Mouse (Mus musculus): ENCODE measurements at regions not wholly inside any gene's neighbourhood (a gene's known extent, or its start where the extent isn't known, plus 50 kb on each side); places are given as distances from the start of the nearest gene placed in this dataset.
"Not testable (repeated sequence)": the region's sequence is repeated elsewhere in the genome, so short reads cannot be mapped to it uniquely, and the experiment has no call there.

- H3K9me3 ChIP-seq = no peaks in the 10 kb centered on the region
- no peak overlapping the region for H3K4me3 ChIP-seq
- H3K27ac ChIP-seq (replicated peaks) = no peak overlapping the region
- no peak for DNase-seq (ENCODE audit: low spot score)
- no peaks in the 10 kb centered on the region for H3K4me1 ChIP-seq
- no peaks in the 10 kb centered on the region for H3K36me3 ChIP-seq (replicated peaks)
- no peaks in the 10 kb centered on the region for H3K27me3 ChIP-seq (replicated peaks; ENCODE audit: low read depth, poor library complexity, severe bottlenecking)
- WGBS = 84% methylated on average over 5 of the region's 5 CpGs
Measured at GRCm38 (mm10) chr13:57070479-57070878, 174.7 kb upstream of the Trpc7 start.

DNA sequence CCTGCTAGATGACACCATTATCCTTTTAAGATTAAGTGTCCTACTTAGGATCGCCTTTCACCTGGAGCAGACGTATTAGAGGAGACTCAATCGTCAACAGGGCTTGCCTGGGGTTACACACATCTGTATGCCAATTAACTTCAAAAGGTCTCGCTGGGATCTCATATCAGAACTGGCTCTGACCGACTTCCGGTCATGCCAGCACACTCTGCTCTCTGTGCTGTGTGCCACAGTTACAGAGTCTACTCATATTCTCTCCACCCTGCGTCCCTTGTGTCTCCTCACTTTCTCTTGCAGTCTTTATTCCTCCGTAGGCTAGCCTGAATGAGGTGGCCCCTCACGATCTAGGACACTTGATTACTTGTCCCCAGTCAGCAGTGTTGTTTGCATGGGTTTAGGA is 165.9 kb upstream of the Trpc7 start:
- WGBS = 70% methylated on average over 9 of the region's 9 CpGs
- no peak overlapping the region for H3K27ac ChIP-seq (replicated peaks)

DNA sequence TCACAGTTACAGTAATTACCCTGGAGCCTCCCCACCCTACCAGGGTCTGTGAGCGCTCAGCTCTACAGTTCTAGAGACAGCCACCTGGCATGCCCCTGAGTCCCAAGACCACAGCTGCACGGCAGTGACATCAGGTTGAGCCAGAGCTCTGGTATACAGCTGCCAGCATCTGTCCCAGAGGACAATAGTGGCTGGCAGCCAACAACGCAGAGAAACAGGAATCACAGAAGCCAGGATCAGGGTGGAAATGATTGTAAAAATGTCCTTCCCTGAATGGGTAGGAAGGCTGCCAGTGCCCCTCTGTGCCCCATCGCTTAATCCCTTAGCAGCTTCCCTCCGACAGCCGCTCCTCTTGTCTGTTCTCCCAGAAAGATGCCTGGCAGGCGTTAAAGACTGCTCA is 165.3 kb upstream of the Trpc7 start:
- 77% methylated on average over 7 of the region's 7 CpGs for WGBS
- Histone ChIP-seq H3K4me3 (no peak overlapping the region), H3K4me1 (peaks cover 9% of the 10 kb centered on the region; the same call in 1 of the 2 replicates), H3K27ac (replicated peaks) (no peak overlapping the region), H3K9me3 (no peaks in the 10 kb centered on the region), H3K27me3 (replicated peaks; ENCODE audit: low read depth, poor library complexity, severe bottlenecking) (no peaks in the 10 kb centered on the region), H3K36me3 (replicated peaks) (no peaks in the 10 kb centered on the region)
- DNase-seq (ENCODE audit: low spot score) = no peak

More for the DNA sequence above, 165.9 kb upstream of the Trpc7 start:
- Histone ChIP-seq H3K9me3 (no peaks in the 10 kb centered on the region), H3K27me3 (replicated peaks; ENCODE audit: low read depth, poor library complexity, severe bottlenecking) (no peaks in the 10 kb centered on the region), H3K4me1 (peaks cover 9% of the 10 kb centered on the region; the same call in 1 of the 2 replicates), H3K4me3 (no peak overlapping the region), H3K36me3 (replicated peaks) (no peaks in the 10 kb centered on the region)
- no peak for DNase-seq (ENCODE audit: low spot score)

DNA sequence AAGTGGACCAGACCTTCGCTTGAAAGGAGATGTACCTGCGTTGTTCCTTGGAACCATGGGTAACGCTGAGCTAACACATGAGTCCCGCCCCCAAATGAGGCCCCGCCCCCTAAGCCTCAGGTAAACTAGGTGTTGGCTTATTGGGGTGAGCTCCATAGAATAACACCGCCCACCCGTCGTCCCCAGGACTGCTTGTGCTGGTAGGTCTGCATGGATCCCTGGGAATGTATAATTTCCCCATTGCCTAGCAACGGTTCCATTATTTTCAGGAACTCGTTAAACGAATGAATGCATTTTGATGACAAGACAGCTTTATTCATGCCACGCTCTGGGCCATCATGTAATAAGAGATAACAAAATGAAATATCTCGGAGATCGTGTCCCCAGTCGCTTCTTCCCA is 161.0 kb upstream of the Trpc7 start:
- H3K4me1 ChIP-seq = peaks cover 21% of the 10 kb centered on the region
- no peaks in the 10 kb centered on the region for H3K9me3 ChIP-seq
- no peak overlapping the region for H3K27ac ChIP-seq (replicated peaks)
- H3K4me3 ChIP-seq = no peak overlapping the region
- 86% methylated on average over 15 of the region's 15 CpGs for WGBS
- H3K27me3 ChIP-seq (replicated peaks; ENCODE audit: low read depth, poor library complexity, severe bottlenecking) = no peaks in the 10 kb centered on the region
- DNase-seq (ENCODE audit: low spot score) = no peak
- no peaks in the 10 kb centered on the region for H3K36me3 ChIP-seq (replicated peaks)

- Histone ChIP-seq H3K9me3 (no peaks in the 10 kb centered on the region), H3K4me3 (no peak overlapping the region), H3K27ac (replicated peaks) (peak overlapping the region; percentile 21; the same call in 1 of the 2 replicates), H3K36me3 (replicated peaks) (no peaks in the 10 kb centered on the region), H3K27me3 (replicated peaks; ENCODE audit: low read depth, poor library complexity, severe bottlenecking) (no peaks in the 10 kb centered on the region), H3K4me1 (peaks cover 12% of the 10 kb centered on the region)
- WGBS = 67% methylated on average over 12 of the region's 12 CpGs
- DNase-seq (ENCODE audit: low spot score) = peak; percentile 7
Measured at GRCm38 (mm10) chr13:57055409-57056195, 159.8 kb upstream of the Trpc7 start.

DNA sequence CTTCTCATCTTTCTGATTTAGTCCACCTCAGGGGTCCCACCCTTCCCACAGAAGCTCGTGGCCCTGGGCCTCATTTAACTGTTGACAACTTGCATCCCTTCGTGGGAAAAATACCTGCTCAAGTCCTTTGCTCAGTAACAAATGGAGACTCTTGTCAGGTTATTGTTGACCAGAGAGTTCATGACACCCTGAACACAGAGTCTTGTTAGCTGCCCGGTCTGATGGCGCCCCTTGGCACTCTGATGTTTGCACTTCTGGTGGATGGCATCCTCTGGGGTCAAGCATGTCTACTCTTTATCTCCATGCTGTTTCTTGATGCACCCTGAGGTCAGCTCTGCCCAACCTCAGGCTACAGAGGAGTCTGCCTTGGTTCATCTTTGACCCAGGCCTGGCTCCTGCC is 157.6 kb upstream of the Trpc7 start:
- Histone ChIP-seq H3K4me3 (no peak overlapping the region), H3K27ac (replicated peaks) (no peak overlapping the region), H3K4me1 (peaks cover 12% of the 10 kb centered on the region), H3K36me3 (replicated peaks) (no peaks in the 10 kb centered on the region), H3K27me3 (replicated peaks; ENCODE audit: low read depth, poor library complexity, severe bottlenecking) (no peaks in the 10 kb centered on the region), H3K9me3 (no peaks in the 10 kb centered on the region)
- 83% methylated on average over 4 of the region's 4 CpGs for WGBS
- no peak for DNase-seq (ENCODE audit: low spot score)

DNA sequence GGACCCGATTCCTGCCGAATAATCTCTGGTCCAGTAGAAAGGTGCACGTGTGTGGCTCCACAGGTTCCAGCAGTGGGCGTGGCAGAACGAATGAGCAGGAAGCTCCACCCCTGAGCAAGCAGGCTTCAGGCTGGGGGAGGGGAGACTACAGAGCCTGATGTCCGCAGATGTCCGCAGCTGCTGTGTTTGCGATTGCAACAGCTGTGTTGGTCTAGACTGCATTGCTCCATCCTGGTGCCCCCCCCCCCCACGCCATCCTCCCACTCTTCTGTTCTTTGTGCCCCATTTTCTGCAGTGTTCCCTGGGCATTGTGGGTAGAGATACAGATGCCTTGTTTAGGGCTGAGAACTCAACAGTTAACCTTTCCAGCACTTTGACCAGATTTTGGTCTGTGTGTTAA is 150.3 kb upstream of the Trpc7 start:
- 29% methylated on average over 9 of the region's 9 CpGs for WGBS
- peak overlapping the region; percentile 28; the same call in 1 of the 2 replicates for H3K4me3 ChIP-seq
- peak; percentile 17 for DNase-seq (ENCODE audit: low spot score)

GRCm38 (mm10) chr13:57044455-57044854 is 148.7 kb upstream of the Trpc7 start:
- Histone ChIP-seq H3K9me3 (no peaks in the 10 kb centered on the region), H3K36me3 (replicated peaks) (no peaks in the 10 kb centered on the region), H3K4me1 (peaks cover 8% of the 10 kb centered on the region), H3K4me3 (no peak overlapping the region), H3K27ac (replicated peaks) (no peak overlapping the region), H3K27me3 (replicated peaks; ENCODE audit: low read depth, poor library complexity, severe bottlenecking) (no peaks in the 10 kb centered on the region)
- no peak for DNase-seq (ENCODE audit: low spot score)
- 88% methylated on average over 8 of the region's 8 CpGs for WGBS

More for the DNA sequence above, 150.3 kb upstream of the Trpc7 start:
- not testable (repeated sequence) for H3K27ac ChIP-seq (replicated peaks); H3K27me3 ChIP-seq (replicated peaks; ENCODE audit: low read depth, poor library complexity, severe bottlenecking); H3K36me3 ChIP-seq (replicated peaks); H3K4me1 ChIP-seq; H3K9me3 ChIP-seq

DNA sequence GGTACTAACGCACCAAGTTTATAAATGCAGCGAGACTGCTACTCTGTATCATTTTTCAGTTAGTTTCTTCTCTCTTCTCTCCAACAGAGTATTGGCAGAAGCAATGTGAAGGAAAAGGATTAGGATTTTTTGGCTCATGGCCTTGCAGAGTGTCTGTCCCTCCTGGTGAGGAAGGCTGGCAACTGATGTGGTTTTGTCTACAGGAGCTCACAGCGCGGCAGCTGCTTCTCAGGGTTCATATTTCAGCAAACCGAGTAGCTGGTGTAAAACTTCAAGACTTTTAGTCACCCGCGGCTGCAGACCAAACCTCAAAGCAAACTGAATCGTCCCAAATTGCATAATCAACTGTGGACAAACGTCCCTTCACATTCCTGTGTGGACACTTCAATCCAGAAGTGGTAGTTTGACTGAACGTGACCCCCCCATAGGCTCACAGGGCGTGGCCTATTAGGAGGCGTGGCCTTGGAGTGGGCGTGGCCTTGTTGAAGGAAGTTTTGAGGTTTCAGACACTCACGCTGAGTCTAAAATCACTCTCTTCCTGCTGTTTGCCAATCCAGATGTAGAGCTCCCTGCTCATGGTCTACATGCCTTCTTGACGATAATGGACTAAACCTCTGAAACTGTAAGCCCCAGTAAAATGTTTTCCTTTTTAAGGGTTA is 147.7 kb upstream of the Trpc7 start:
- H3K27ac ChIP-seq (replicated peaks) = no peak overlapping the region
- no peaks in the 10 kb centered on the region for H3K9me3 ChIP-seq
- peaks cover 8% of the 10 kb centered on the region for H3K4me1 ChIP-seq

GRCm38 (mm10) chr13:57042514-57042913 is 146.7 kb upstream of the Trpc7 start:
- 79% methylated on average over 5 of the region's 5 CpGs for WGBS
- DNase-seq (ENCODE audit: low spot score) = peak; percentile 17

More for the DNA sequence above, 147.7 kb upstream of the Trpc7 start:
- H3K36me3 ChIP-seq (replicated peaks) = no peaks in the 10 kb centered on the region
- H3K4me3 ChIP-seq = no peak overlapping the region
- H3K27me3 ChIP-seq (replicated peaks; ENCODE audit: low read depth, poor library complexity, severe bottlenecking) = no peaks in the 10 kb centered on the region
- WGBS = 86% methylated on average over 15 of the region's 15 CpGs
- DNase-seq (ENCODE audit: low spot score) = no peak

DNA sequence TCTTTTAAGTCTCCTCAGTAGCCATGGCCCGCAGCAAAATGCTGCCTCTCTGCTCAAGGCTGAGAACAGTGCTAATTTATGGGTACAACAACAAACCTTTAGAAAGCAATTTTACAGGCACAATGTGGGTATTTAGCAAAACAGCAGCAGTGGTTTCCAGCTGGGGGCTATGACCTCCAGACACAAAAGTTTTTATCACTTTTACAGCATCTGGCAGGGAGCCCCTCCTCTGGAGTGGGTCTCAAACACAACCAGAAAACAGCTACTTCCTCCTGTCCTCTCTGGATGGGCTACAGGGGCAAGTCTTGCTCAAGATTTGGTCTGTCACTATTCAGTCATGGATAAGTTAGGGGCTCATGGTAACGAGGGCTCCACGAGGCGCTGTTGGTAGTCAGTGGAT is 137.1 kb upstream of the Trpc7 start:
- DNase-seq (ENCODE audit: low spot score) = no peak

More at GRCm38 (mm10) chr13:57042514-57042913, 146.7 kb upstream of the Trpc7 start:
- H3K36me3 ChIP-seq (replicated peaks) = no peaks in the 10 kb centered on the region
- no peaks in the 10 kb centered on the region for H3K9me3 ChIP-seq
- no peaks in the 10 kb centered on the region for H3K27me3 ChIP-seq (replicated peaks; ENCODE audit: low read depth, poor library complexity, severe bottlenecking)
- peaks cover 8% of the 10 kb centered on the region for H3K4me1 ChIP-seq
- H3K4me3 ChIP-seq = no peak overlapping the region
- no peak overlapping the region for H3K27ac ChIP-seq (replicated peaks)

DNA sequence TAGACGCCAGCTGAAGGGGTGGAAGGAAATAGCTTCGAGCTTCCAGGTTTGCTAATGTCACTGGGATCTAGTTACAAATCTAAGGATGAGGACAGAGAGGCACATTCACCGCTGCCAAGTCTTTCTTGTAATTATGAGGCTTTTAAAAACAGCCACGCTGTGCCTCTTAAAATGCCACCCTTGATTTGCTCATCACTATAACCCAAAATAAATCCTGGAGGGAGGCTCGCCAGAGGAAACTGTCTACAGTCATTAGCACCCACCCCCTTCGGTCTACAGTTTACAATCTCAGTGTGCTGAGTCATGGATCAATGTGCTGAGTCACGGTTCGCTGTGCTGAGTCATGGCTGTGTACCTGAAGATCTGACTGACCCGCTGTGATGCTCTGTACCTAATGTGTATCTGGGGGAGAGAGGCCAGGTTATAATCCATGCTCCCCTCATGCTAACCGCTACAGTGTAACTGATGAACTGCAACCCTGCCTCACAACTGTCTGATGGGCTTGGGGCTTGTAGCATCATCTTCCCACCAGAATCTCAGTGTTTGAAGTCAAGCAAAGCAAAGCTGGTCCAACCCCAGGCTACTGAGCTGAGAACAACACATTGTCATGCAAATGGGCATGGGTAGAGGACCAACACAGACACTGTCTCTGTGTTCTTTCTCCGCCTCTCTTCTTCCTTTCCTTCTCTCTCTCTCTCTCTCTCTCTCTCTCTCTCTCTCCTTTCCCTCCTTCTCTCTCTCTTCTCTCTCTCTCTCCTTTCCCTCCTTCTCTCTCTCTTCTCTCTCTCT is 122.0 kb upstream of the Trpc7 start:
- H3K27me3 ChIP-seq (replicated peaks; ENCODE audit: low read depth, poor library complexity, severe bottlenecking) = no peaks in the 10 kb centered on the region
- WGBS = 68% methylated on average over 11 of the region's 11 CpGs
- H3K36me3 ChIP-seq (replicated peaks) = no peaks in the 10 kb centered on the region
- no peaks in the 10 kb centered on the region for H3K9me3 ChIP-seq
- no peak overlapping the region for H3K4me3 ChIP-seq
- DNase-seq (ENCODE audit: low spot score) = no peak
- H3K27ac ChIP-seq (replicated peaks) = no peak overlapping the region
- H3K4me1 ChIP-seq = peaks cover 13% of the 10 kb centered on the region

More for the DNA sequence above, 137.1 kb upstream of the Trpc7 start:
- no peaks in the 10 kb centered on the region for H3K27me3 ChIP-seq (replicated peaks; ENCODE audit: low read depth, poor library complexity, severe bottlenecking)
- no peak overlapping the region for H3K4me3 ChIP-seq
- 51% methylated on average over 4 of the region's 4 CpGs for WGBS
- 0 out of 2 replicates have a peak, but pooled peaks cover 5% of the 10 kb centered on the region for H3K4me1 ChIP-seq
- no peaks in the 10 kb centered on the region for H3K36me3 ChIP-seq (replicated peaks)
- no peak overlapping the region for H3K27ac ChIP-seq (replicated peaks)
- no peaks in the 10 kb centered on the region for H3K9me3 ChIP-seq
